7 mouse cellular contexts compared by ENCODE assay signal in genomic region chr12:24498150-24498840, GRCm38 (mm10). TPM values are rescaled to one million over a fixed set of nuclear protein-coding genes. Genes with fewer than 3 reads are reported as not detected.
DNase-seq lines count a peak whose midpoint lies in the region; ATAC-seq lines count a peak whose summit lies in the region.

TSS of gene Taf1b (plus strand) at chr12:24498359.

- peak; percentile 94 for ATAC-seq in granulocyte monocyte progenitor cell, adult 5-6 weeks (replicated peaks; ENCODE audit: poor library complexity, severe bottlenecking)
- ATAC-seq in midbrain, embryonic 13.5 days = peak; percentile 89

- H3K4me3 ChIP-seq in limb, embryonic 10.5 days = peak within 1 kb of the TSS; percentile 59
- H3K4me3 ChIP-seq in midbrain, embryonic 13.5 days (replicated peaks) = peak within 1 kb of the TSS; percentile 66

- no peaks in the 10 kb centered on the region for H3K27me3 ChIP-seq in limb, embryonic 10.5 days (ENCODE audit: low read depth, poor library complexity, severe bottlenecking)
- H3K27me3 ChIP-seq in midbrain, embryonic 13.5 days = no peaks in the 10 kb centered on the region

- peaks cover 2% of the 10 kb centered on the region for H3K36me3 ChIP-seq in limb, embryonic 10.5 days
- H3K36me3 ChIP-seq in midbrain, embryonic 13.5 days = peaks cover 4% of the 10 kb centered on the region

- H3K4me1 ChIP-seq in limb, embryonic 10.5 days = 0 out of 2 replicates have a peak, but pooled peaks cover 3% of the 10 kb centered on the region
- no peaks in the 10 kb centered on the region for H3K4me1 ChIP-seq in midbrain, embryonic 13.5 days (replicated peaks)

- 10% methylated on average over 31 of the region's 31 CpGs for WGBS in limb, embryonic 10.5 days
- WGBS in midbrain, embryonic 13.5 days = 8% methylated on average over 31 of the region's 31 CpGs

- peak within 1 kb of the TSS; percentile 59 for H3K4me2 ChIP-seq in midbrain, embryonic 13.5 days (replicated peaks)

- DNase-seq in adrenal gland, adult 8-10 months = peak; percentile 68
- peak; percentile 88 for DNase-seq in embryo, embryonic 9.5 days (ENCODE audit: extremely low spot score)
- peak; percentile 71 for DNase-seq in kidney, adult 11 months
- peak; percentile 90 for DNase-seq in limb, embryonic 10.5 days (ENCODE audit: low spot score)
- peak; percentile 62 for DNase-seq in spleen, adult 12 weeks (ENCODE audit: low spot score)

- H3K9ac ChIP-seq in midbrain, embryonic 13.5 days (replicated peaks) = peak within 1 kb of the TSS; percentile 71

- no peaks in the 10 kb centered on the region for H3K9me3 ChIP-seq in limb, embryonic 10.5 days (replicated peaks)
- H3K9me3 ChIP-seq in midbrain, embryonic 13.5 days = no peaks in the 10 kb centered on the region

- H3K27ac ChIP-seq in limb, embryonic 10.5 days = peak within 1 kb of the TSS; percentile 81
- peak within 1 kb of the TSS; percentile 41; the same call in 1 of the 2 replicates for H3K27ac ChIP-seq in midbrain, embryonic 13.5 days

RNA-seq across cellular contexts. Expression of gene Taf1b, which starts in this region (rescaled TPM):
- 10 to 100 TPM; 13.8 to 25.0 (median 18.4) TPM for total RNA-seq in adrenal gland, adult 8-10 months (2022)
- 21.4 and 28.4 TPM in 2 replicates for total RNA-seq in granulocyte monocyte progenitor cell, adult 5-6 weeks (2014; fragmentation: Nextera tagmentation)
- 39.6 and 41.3 TPM in 2 replicates for total RNA-seq in granulocyte monocyte progenitor cell, adult 5-6 weeks (2017)
- 30.8 and 35.1 TPM in 2 replicates for polyA plus RNA-seq in limb, embryonic 10.5 days (2016; fragmentation: Nextera tagmentation; extraction: Ambion mirVana)
- polyA plus RNA-seq in midbrain, embryonic 13.5 days (2015; fragmentation: Nextera tagmentation; extraction: Ambion mirVana) = 35.0 and 35.2 TPM in 2 replicates

Comparison
In these comparisons a context has a peak if more than half of its experiments do, and no peak if none do; other contexts are left out.
1. Peak in every context shown above with its lines: DNase-seq, ATAC-seq, H3K4me3 ChIP-seq and H3K27ac ChIP-seq.